Mouse (Mus musculus) MEL (cell line): ENCODE measurements at regions not wholly inside any gene's neighbourhood (a gene's known extent, or its start where the extent isn't known, plus 50 kb on each side); places are given as distances from the start of the nearest gene placed in this dataset.

Experiments used
- DNase-seq: peaks from one replicate; pipeline ENCODE4 v3.0.0; 2011; ENCODE audit warnings: low read depth, low spot score
- H3K27ac ChIP-seq: 2 replicates; pipeline ENCODE4 v1.5.1; 2012; ENCODE audit warnings: low read depth, mild to moderate bottlenecking, control low read depth, low read length, moderate library complexity; ENCODE audit not compliant: control insufficient read depth
- H3K27me3 ChIP-seq, 2 experiments: fragments of 150-350 bp in 1 of 2; sonication (generic) in 1 of 2; 2 replicates each; pipeline ENCODE4 v1.6.1; 2012; ENCODE audit warnings: low read length in 2 of 2, mild to moderate bottlenecking in 2 of 2, improper control_type of control experiment in 1 of 2, moderate library complexity in 1 of 2; ENCODE audit not compliant: insufficient read depth in 2 of 2, control insufficient read depth in 1 of 2
- H3K36me3 ChIP-seq, 2 experiments: 2 replicates each; pipeline ENCODE4 v1.6.1; 2012 to 2014; ENCODE audit warnings: low read length in 2 of 2, improper control_type of control experiment in 1 of 2, inconsistent platforms in 1 of 2, mild to moderate bottlenecking in 1 of 2; ENCODE audit not compliant: insufficient read depth in 2 of 2, control insufficient read depth in 1 of 2
- H3K4me1 ChIP-seq, 2 experiments: fragments of 150-350 bp in 1 of 2; sonication (generic) in 1 of 2; 2 replicates each; pipeline ENCODE4 v1.6.1; 2012; ENCODE audit warnings: low read length in 2 of 2, improper control_type of control experiment in 1 of 2, mild to moderate bottlenecking in 1 of 2; ENCODE audit not compliant: insufficient read depth in 2 of 2, control insufficient read depth in 1 of 2
- H3K4me3 ChIP-seq, 2 experiments: fragments of 150-350 bp in 1 of 2; sonication (generic) in 1 of 2; 2 replicates each; pipeline ENCODE4 v1.5.1; 2012; ENCODE audit warnings: low read depth in 2 of 2, low read length in 2 of 2, mild to moderate bottlenecking in 2 of 2, moderate library complexity in 2 of 2, control low read depth in 1 of 2, improper control_type of control experiment in 1 of 2; ENCODE audit not compliant: control insufficient read depth in 1 of 2, insufficient read depth in 1 of 2
- H3K79me2 ChIP-seq: 2 replicates; pipeline ENCODE4 v1.6.1; 2012; ENCODE audit warnings: mild to moderate bottlenecking, low read length, moderate library complexity; ENCODE audit not compliant: control insufficient read depth, poor library complexity, insufficient read depth
- H3K9ac ChIP-seq: 2 replicates; pipeline ENCODE4 v1.6.1; 2012; ENCODE audit warnings: low read depth, mild to moderate bottlenecking, control low read depth, low read length, moderate library complexity; ENCODE audit not compliant: control insufficient read depth, poor library complexity, severe bottlenecking
- H3K9me3 ChIP-seq: fragments of 150-350 bp; sonication (generic); replicated peaks from 2 replicates; pipeline ENCODE4 v1.6.1; 2012; ENCODE audit warnings: mild to moderate bottlenecking, low read length, improper control_type of control experiment, moderate library complexity; ENCODE audit not compliant: insufficient read depth
- BHLHE40 ChIP-seq: IDR thresholded peaks from 2 replicates; pipeline ENCODE4 v1.6.1; 2012; ENCODE audit warnings: low read depth, mild to moderate bottlenecking, inconsistent platforms, low read length, improper control_type of control experiment, borderline replicate concordance
- CHD1 ChIP-seq: IDR thresholded peaks from 2 replicates; pipeline ENCODE4 v1.6.1; 2012; ENCODE audit warnings: low read depth, mild to moderate bottlenecking, inconsistent platforms, low read length, improper control_type of control experiment
- CHD2 ChIP-seq: IDR thresholded peaks from 2 replicates; pipeline ENCODE4 v1.6.1; 2011; ENCODE audit warnings: low read length, improper control_type of control experiment
- E2F4 ChIP-seq: IDR thresholded peaks from 2 replicates; pipeline ENCODE4 v1.6.1; 2011; ENCODE audit warnings: low read depth, low read length, improper control_type of control experiment, borderline replicate concordance
- ELF1 ChIP-seq: IDR thresholded peaks from 2 replicates; pipeline ENCODE4 v1.6.1; 2014; ENCODE audit warnings: low read depth, mild to moderate bottlenecking, inconsistent platforms, low read length, improper control_type of control experiment, moderate library complexity
- EP300 ChIP-seq, 2 experiments: IDR thresholded peaks; 2 replicates each; pipeline ENCODE4 v1.6.1; 2011; ENCODE audit warnings: improper control_type of control experiment in 2 of 2, low read length in 2 of 2, low read depth in 1 of 2, mild to moderate bottlenecking in 1 of 2
- ETS1 ChIP-seq: IDR thresholded peaks from 2 replicates; pipeline ENCODE4 v1.6.1; 2012; ENCODE audit warnings: low read depth, mild to moderate bottlenecking, inconsistent platforms, low read length, improper control_type of control experiment, moderate library complexity
- KAT2A ChIP-seq: conservative IDR thresholded peaks from 2 replicates; pipeline ENCODE4 v1.6.1; 2012; ENCODE audit warnings: low read depth, low read length, improper control_type of control experiment, inconsistent platforms
- MAFK ChIP-seq: IDR thresholded peaks from 2 replicates; pipeline ENCODE4 v1.6.1; 2011; ENCODE audit warnings: low read depth, mild to moderate bottlenecking, low read length, improper control_type of control experiment, borderline replicate concordance
- MAX ChIP-seq: IDR thresholded peaks from 2 replicates; pipeline ENCODE4 v1.6.1; 2011; ENCODE audit warnings: low read length, improper control_type of control experiment
- MEF2A ChIP-seq: IDR thresholded peaks from 2 replicates; pipeline ENCODE4 v1.6.1; 2014; ENCODE audit warnings: low read depth, mild to moderate bottlenecking, inconsistent platforms, low read length, improper control_type of control experiment; ENCODE audit not compliant: poor library complexity, insufficient replicate concordance, severe bottlenecking; ENCODE audit errors: extremely low read depth
- MYB ChIP-seq: IDR thresholded peaks from 2 replicates; pipeline ENCODE4 v1.6.1; 2011; ENCODE audit warnings: mild to moderate bottlenecking, low read depth, low read length, improper control_type of control experiment
- MYC ChIP-seq: IDR thresholded peaks from 2 replicates; pipeline ENCODE4 v1.6.1; 2011; ENCODE audit warnings: low read depth, mild to moderate bottlenecking, low read length, improper control_type of control experiment, moderate library complexity
- NELFE ChIP-seq: IDR thresholded peaks from 2 replicates; pipeline ENCODE4 v1.6.1; 2011; ENCODE audit warnings: low read depth, low read length, improper control_type of control experiment
- NRF1 ChIP-seq: IDR thresholded peaks from 2 replicates; pipeline ENCODE4 v1.6.1; 2014; ENCODE audit warnings: low read depth, mild to moderate bottlenecking, inconsistent platforms, low read length, improper control_type of control experiment, moderate library complexity; ENCODE audit not compliant: poor library complexity, insufficient read depth, severe bottlenecking
- POLR2A ChIP-seq, 2 experiments: IDR thresholded peaks; 2 replicates each; pipeline ENCODE4 v1.6.1; 2011 to 2012; ENCODE audit warnings: low read length in 2 of 2, mild to moderate bottlenecking in 2 of 2, control low read depth in 1 of 2, improper control_type of control experiment in 1 of 2, low read depth in 1 of 2, moderate library complexity in 1 of 2; ENCODE audit not compliant: control insufficient read depth in 1 of 2, insufficient read depth in 1 of 2, poor library complexity in 1 of 2
- POLR2AphosphoS2 ChIP-seq: IDR thresholded peaks from 2 replicates; pipeline ENCODE4 v1.6.1; 2011; ENCODE audit warnings: low read length, improper control_type of control experiment
- POLR2AphosphoS5 ChIP-seq: IDR thresholded peaks from 2 replicates; pipeline ENCODE4 v1.6.1; 2012; ENCODE audit warnings: low read depth, borderline replicate concordance, mild to moderate bottlenecking, inconsistent platforms, low read length, moderate library complexity, mixed read lengths
- RCOR1 ChIP-seq: IDR thresholded peaks from 2 replicates; pipeline ENCODE4 v1.6.1; 2012; ENCODE audit warnings: low read depth, mild to moderate bottlenecking, inconsistent platforms, low read length, improper control_type of control experiment
- TAL1 ChIP-seq: IDR thresholded peaks from 2 replicates; pipeline ENCODE4 v1.6.1; 2012; ENCODE audit warnings: mild to moderate bottlenecking, inconsistent platforms, low read length, moderate library complexity, mixed read lengths
- TBP ChIP-seq: IDR thresholded peaks from 2 replicates; pipeline ENCODE4 v1.8.0; 2011; ENCODE audit warnings: low read depth, low read length, improper control_type of control experiment
- TCF12 ChIP-seq: IDR thresholded peaks from 2 replicates; pipeline ENCODE4 v1.6.1; 2014; ENCODE audit warnings: low read depth, mild to moderate bottlenecking, inconsistent platforms, low read length, improper control_type of control experiment, moderate library complexity
- UBTF ChIP-seq: IDR thresholded peaks from 2 replicates; pipeline ENCODE4 v1.6.1; 2012; ENCODE audit warnings: low read depth, mild to moderate bottlenecking, inconsistent platforms, low read length, improper control_type of control experiment, moderate library complexity, borderline replicate concordance; ENCODE audit not compliant: insufficient read depth
- USF2 ChIP-seq, 2 experiments: IDR thresholded peaks; 2 replicates each; pipeline ENCODE4 v1.6.1; 2011 to 2012; ENCODE audit warnings: improper control_type of control experiment in 2 of 2, low read length in 2 of 2, borderline replicate concordance in 1 of 2, inconsistent platforms in 1 of 2, low read depth in 1 of 2, mild to moderate bottlenecking in 1 of 2; ENCODE audit not compliant: insufficient read depth in 1 of 2
- ZC3H11A ChIP-seq: IDR thresholded peaks from 2 replicates; pipeline ENCODE4 v1.6.1; 2012; ENCODE audit warnings: low read depth, mild to moderate bottlenecking, inconsistent platforms, low read length, improper control_type of control experiment
- ZMIZ1 ChIP-seq: IDR thresholded peaks from 2 replicates; pipeline ENCODE4 v1.6.1; 2012; ENCODE audit warnings: low read depth, mild to moderate bottlenecking, inconsistent platforms, low read length, improper control_type of control experiment, moderate library complexity

DNA sequence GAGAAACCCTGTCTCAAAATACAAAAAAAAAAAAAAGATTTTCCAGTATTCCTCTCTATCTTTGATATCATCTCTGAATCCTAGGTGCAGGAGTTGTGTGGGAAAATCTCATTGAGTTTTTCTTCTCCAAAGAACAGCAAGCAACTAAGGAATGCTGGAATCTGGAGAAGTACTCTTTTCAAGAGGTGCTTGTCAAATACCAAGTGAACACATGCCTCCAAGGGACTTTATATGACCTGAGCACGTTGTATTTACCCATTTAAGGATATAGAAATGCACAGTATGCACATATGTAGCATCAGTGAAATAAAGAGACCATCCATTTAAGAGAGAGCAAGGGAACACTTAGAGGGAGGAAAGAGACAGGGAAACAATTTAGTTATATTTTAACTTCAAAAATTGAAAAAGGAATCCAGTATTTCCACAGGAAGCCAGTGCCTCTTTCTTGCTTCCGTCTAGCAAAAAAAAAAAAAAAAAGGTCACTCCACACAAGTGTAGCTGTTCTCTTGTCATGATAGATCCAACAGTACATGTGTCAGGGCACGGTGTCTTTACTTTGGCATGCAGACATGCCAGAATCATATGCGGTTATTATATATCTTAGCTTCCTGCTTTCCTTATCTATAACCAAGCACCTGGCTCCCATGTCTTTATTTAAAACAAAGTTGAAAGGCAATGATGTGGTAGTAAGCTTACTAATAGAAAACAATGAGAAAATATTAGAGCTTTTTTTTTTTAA, 212.1 kb upstream of the Etaa1 start:
- no peak overlapping the region for H3K9ac ChIP-seq
- no peak for DNase-seq
- TF ChIP-seq USF2 (IDR thresholded peaks at IDR 0.05; ENCODE audit: borderline replicate concordance in 1 of 2, insufficient read depth in 1 of 2, low read depth in 1 of 2, low read length in 2 of 2) (no peak), ZC3H11A (no peak), MEF2A (no peak), RCOR1 (no peak), TCF12 (no peak), NELFE (no peak), ETS1 (no peak), TBP (no peak), MAFK (no peak), POLR2AphosphoS5 (no peak), CHD1 (no peak), KAT2A (no peak), TAL1 (no peak)

DNA sequence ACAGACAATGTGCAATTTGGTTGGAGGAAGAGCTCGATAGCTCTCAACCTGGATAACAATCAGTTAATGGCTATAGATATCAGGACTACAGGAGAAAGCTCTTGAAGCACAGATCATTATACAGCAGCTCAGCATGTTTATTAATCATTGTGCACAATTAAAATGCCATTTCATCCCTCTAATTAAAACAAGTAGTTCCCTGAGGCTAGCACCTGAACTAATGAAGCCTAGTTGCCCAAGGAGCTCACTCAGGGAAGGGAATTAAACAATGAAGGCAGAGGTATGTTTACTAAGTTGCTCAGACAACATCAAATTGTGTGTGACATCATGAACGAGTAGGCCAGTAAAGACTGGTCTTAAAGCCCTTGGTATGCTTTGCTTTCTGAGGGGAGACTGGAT, 210.3 kb upstream of the Etaa1 start:
- no peaks in the 10 kb centered on the region for H3K4me1 ChIP-seq
- no peak for DNase-seq
- no peak overlapping the region for H3K4me3 ChIP-seq
- H3K9ac ChIP-seq: no peak overlapping the region
- H3K36me3 ChIP-seq: no peaks in the 10 kb centered on the region
- TF ChIP-seq UBTF: no peak
- TF ChIP-seq ELF1: no peak
- no peak for TF ChIP-seq MYB
- no peak for TF ChIP-seq POLR2AphosphoS5
- TF ChIP-seq POLR2AphosphoS2: no peak
- TF ChIP-seq ZC3H11A: no peak
- no peak for TF ChIP-seq MYC
- TF ChIP-seq MEF2A: no peak
- TF ChIP-seq NRF1: no peak
- no peak for TF ChIP-seq E2F4
- TF ChIP-seq POLR2A (IDR thresholded peaks at IDR 0.05; ENCODE audit: control insufficient read depth in 1 of 2, insufficient read depth in 1 of 2, low read depth in 1 of 2, low read length in 2 of 2, poor library complexity in 1 of 2): no peak
- TF ChIP-seq TBP: no peak
- no peak for TF ChIP-seq TCF12
- TF ChIP-seq BHLHE40: no peak
- TF ChIP-seq ZMIZ1: no peak
- no peak for TF ChIP-seq EP300 (IDR thresholded peaks at IDR 0.05; ENCODE audit: low read depth in 1 of 2, low read length in 2 of 2)
- no peak for TF ChIP-seq MAX
- TF ChIP-seq CHD2: no peak
- TF ChIP-seq, all 39 proteins: peak for 0
- H3K27me3 ChIP-seq: no peaks in the 10 kb centered on the region
- no peaks in the 10 kb centered on the region for H3K79me2 ChIP-seq
- no peak overlapping the region for H3K27ac ChIP-seq
- H3K9me3 ChIP-seq: no peaks in the 10 kb centered on the region

More for the DNA sequence above, 212.1 kb upstream of the Etaa1 start:
- Histone ChIP-seq H3K4me1 (no peaks in the 10 kb centered on the region), H3K27ac (no peak overlapping the region), H3K9me3 (no peaks in the 10 kb centered on the region), H3K4me3 (no peak overlapping the region), H3K27me3 (no peaks in the 10 kb centered on the region), H3K36me3 (no peaks in the 10 kb centered on the region), H3K79me2 (no peaks in the 10 kb centered on the region)
